Mouse (Mus musculus) stomach, postnatal 0 days (tissue): ENCODE measurements around the gene Rps23. TPM values are rescaled to one million over a fixed set of nuclear protein-coding genes. Genes with fewer than 3 reads are reported as not detected.

Source experiments
- ATAC-seq: fragments of 200-750 bp; cut with Nextera tagmentation; 2 replicates; pipeline ENCODE4 v1.8.0; 2017; ENCODE audit not compliant: low FRiP score, low TSS enrichment
- DNase-seq: peaks from one replicate; pipeline ENCODE4 v3.0.0-alpha.2; 2016; ENCODE audit warnings: low spot score
- H3K27ac ChIP-seq: fragments of 300-500 bp; sonication (generic); replicated peaks from 2 replicates; pipeline ENCODE4 v1.5.1; 2014; ENCODE audit warnings: mild to moderate bottlenecking, control low read depth
- H3K27me3 ChIP-seq: fragments of 300-500 bp; sonication (generic); 2 replicates; pipeline ENCODE4 v1.6.1; 2014; ENCODE audit warnings: low read length; ENCODE audit not compliant: control insufficient read depth, insufficient read depth
- H3K36me3 ChIP-seq: fragments of 300-500 bp; sonication (generic); 2 replicates; pipeline ENCODE4 v1.6.1; 2014; ENCODE audit warnings: low read length, mixed read lengths; ENCODE audit not compliant: control insufficient read depth, insufficient read depth
- H3K4me1 ChIP-seq: fragments of 300-500 bp; sonication (generic); replicated peaks from 2 replicates; pipeline ENCODE4 v1.6.1; 2014; ENCODE audit warnings: antibody characterized with exemption; ENCODE audit not compliant: control insufficient read depth, insufficient read depth
- H3K4me2 ChIP-seq: fragments of 300-500 bp; sonication (generic); replicated peaks from 2 replicates; pipeline ENCODE4 v1.6.1; 2014; ENCODE audit warnings: low read depth, mild to moderate bottlenecking, control low read depth, moderate library complexity
- H3K4me3 ChIP-seq: fragments of 300-500 bp; sonication (generic); 2 replicates; pipeline ENCODE4 v1.5.1; 2014; ENCODE audit warnings: low read depth, low read length, control low read depth
- H3K9ac ChIP-seq: fragments of 300-500 bp; sonication (generic); 2 replicates; pipeline ENCODE4 v1.6.1; 2014; ENCODE audit warnings: mild to moderate bottlenecking, low read length, control low read depth, mixed read lengths
- H3K9me3 ChIP-seq: fragments of 300-500 bp; sonication (generic); 2 replicates; pipeline ENCODE4 v1.6.1; 2016; ENCODE audit warnings: low read length; ENCODE audit not compliant: control insufficient read depth
- CTCF ChIP-seq: IDR thresholded peaks from 2 replicates; pipeline ENCODE4 v1.5.1; 2016; ENCODE audit warnings: antibody characterized with exemption, low read depth, mild to moderate bottlenecking, moderate library complexity
- EP300 ChIP-seq: optimal IDR thresholded peaks from 2 replicates; pipeline ENCODE3; 2016; ENCODE audit warnings: antibody characterized with exemption
- WGBS: fragments of 180-500 bp; shearing (Covaris S2); extraction: QIAGEN DNeasy Blood & Tissue Kit; methylation state at CpG from one replicate; pipeline ENCODE4 v1.1.7; 2014; 5-methylcytosine and 5-hydroxymethylcytosine counted together
- polyA plus RNA-seq: library from polyadenylated mRNA; unstranded; fragments of >200 nt; fragmentation: Nextera tagmentation; extraction: Ambion mirVana; gene quantifications from 2 replicates; pipeline ENCODE4 v1.2.1, GENCODE M21; 2015

The Rps23 gene
- polyA plus RNA-seq, 1 experiment from 2014 or later, result 300 TPM

GRCm38 (mm10) chr13:90967422-90967821, 44.7 kb downstream of the Rps23 start:
- ATAC-seq (peak; percentile 86), DNase-seq (peak; percentile 77)
- Histone ChIP-seq H3K27me3 (no peaks in the 10 kb centered on the region), H3K9me3 (no peaks in the 10 kb centered on the region), H3K4me2 (no peak overlapping the region), H3K27ac (no peak overlapping the region), H3K9ac (no peak overlapping the region), H3K4me3 (no peak overlapping the region), H3K4me1 (no peaks in the 10 kb centered on the region), H3K36me3 (no peaks in the 10 kb centered on the region)
- WGBS, result 4% methylated on average over 4 of the region's 4 CpGs
- peak; percentile 95 for TF ChIP-seq CTCF
- TF ChIP-seq EP300, result no peak

DNA sequence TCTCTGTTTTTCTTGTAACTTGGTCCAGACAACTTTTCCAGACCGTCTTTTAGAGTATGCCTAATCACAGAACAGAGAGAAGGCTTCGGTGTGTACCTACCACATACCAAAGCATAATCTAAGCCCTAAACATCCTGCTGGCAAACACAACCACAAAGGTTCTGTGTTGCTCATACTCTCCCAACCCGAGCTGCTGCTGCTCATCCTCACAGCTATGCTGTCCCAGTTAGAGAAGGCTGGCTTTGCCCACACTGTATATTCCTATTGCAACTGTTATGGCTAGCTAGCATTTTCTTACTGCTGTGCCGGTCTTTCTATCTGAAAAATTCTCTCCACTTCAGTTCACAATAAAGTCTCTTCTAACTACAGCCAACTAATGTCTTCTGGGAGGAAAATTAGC, 46.2 kb downstream of the Rps23 start:
- no peak overlapping the region for H3K4me3 ChIP-seq
- DNase-seq (no peak), ATAC-seq (no peak)
- H3K4me2 ChIP-seq, result no peak overlapping the region
- WGBS, result 64% methylated on average over 4 of the region's 4 CpGs
- no peaks in the 10 kb centered on the region for H3K27me3 ChIP-seq
- no peaks in the 10 kb centered on the region for H3K9me3 ChIP-seq
- TF ChIP-seq EP300, result no peak
- no peak for TF ChIP-seq CTCF
- H3K9ac ChIP-seq, result no peak overlapping the region
- no peaks in the 10 kb centered on the region for H3K4me1 ChIP-seq
- no peaks in the 10 kb centered on the region for H3K36me3 ChIP-seq
- H3K27ac ChIP-seq, result no peak overlapping the region

DNA sequence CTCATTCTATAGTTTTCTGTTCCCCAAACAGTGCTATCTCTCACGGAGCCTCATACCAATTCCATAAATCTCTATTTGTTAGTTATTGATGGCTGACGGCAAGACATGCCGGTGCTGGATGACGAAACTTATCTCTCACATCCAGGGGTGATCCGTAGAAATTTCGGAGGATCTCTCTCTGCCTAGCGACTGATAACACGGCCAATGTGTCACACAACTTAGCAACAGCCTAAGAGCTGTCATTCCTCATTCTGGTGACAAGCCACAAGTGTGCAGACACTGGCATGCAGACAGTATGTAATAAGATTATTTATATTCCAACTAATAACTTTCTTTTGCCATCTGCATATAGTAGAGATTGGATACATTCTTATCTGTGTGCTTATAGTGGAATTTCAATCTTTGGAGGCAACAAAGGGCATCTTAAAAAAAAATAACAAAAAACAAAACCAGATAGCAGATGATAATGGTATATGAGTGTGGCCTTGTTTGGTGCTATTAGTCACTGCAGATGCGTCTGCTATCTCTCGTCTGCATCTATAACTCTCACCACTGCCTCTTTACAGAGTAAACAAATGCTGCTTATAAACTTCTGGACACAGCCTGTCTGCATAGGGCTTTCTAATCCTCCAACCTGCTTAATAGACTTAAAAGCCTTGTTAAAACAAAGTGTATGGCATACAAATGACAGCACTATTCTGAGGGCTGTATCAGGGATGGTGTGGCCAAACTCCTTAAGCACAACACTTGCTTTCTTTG, 47.7 kb downstream of the Rps23 start:
- ATAC-seq (no peak), DNase-seq (no peak)
- no peaks in the 10 kb centered on the region for H3K9me3 ChIP-seq
- 63% methylated on average over 10 of the region's 10 CpGs for WGBS
- TF ChIP-seq EP300, result no peak
- H3K4me2 ChIP-seq, result no peak overlapping the region
- no peaks in the 10 kb centered on the region for H3K27me3 ChIP-seq
- H3K27ac ChIP-seq, result no peak overlapping the region
- H3K36me3 ChIP-seq, result no peaks in the 10 kb centered on the region
- no peak overlapping the region for H3K4me3 ChIP-seq
- H3K9ac ChIP-seq, result no peak overlapping the region
- H3K4me1 ChIP-seq, result no peaks in the 10 kb centered on the region

GRCm38 (mm10) chr13:90973409-90973808, 50.7 kb downstream of the Rps23 start:
- DNase-seq (no peak), ATAC-seq (no peak)
- Histone ChIP-seq H3K9ac (no peak overlapping the region), H3K4me1 (no peaks in the 10 kb centered on the region), H3K27ac (no peak overlapping the region), H3K9me3 (no peaks in the 10 kb centered on the region), H3K27me3 (no peaks in the 10 kb centered on the region), H3K4me3 (no peak overlapping the region), H3K4me2 (no peak overlapping the region), H3K36me3 (no peaks in the 10 kb centered on the region)
- 55% methylated on average over 7 of the region's 7 CpGs for WGBS
- TF ChIP-seq CTCF (no peak), EP300 (no peak)

Other genes starting within 250 kb of the Rps23 start
- gene Atp6ap1l, start 17.6 kb upstream of the Rps23 start, polyA plus RNA-seq, result 0.11 TPM in 1 of 2 replicates, not detected in the other